Mouse (Mus musculus) erythroblast, embryonic 14.5 days (primary cell): ENCODE measurements around the gene Dip2b.

Experiments used
- GATA1 ChIP-seq: IDR thresholded peaks from 2 replicates; pipeline ENCODE4 v1.6.1; 2012; ENCODE audit warnings: low read length, inconsistent platforms, mixed read lengths
- TAL1 ChIP-seq: IDR thresholded peaks from 3 replicates; pipeline ENCODE4 v1.6.1; 2012; ENCODE audit warnings: low read length, inconsistent platforms, mixed read lengths

DNA sequence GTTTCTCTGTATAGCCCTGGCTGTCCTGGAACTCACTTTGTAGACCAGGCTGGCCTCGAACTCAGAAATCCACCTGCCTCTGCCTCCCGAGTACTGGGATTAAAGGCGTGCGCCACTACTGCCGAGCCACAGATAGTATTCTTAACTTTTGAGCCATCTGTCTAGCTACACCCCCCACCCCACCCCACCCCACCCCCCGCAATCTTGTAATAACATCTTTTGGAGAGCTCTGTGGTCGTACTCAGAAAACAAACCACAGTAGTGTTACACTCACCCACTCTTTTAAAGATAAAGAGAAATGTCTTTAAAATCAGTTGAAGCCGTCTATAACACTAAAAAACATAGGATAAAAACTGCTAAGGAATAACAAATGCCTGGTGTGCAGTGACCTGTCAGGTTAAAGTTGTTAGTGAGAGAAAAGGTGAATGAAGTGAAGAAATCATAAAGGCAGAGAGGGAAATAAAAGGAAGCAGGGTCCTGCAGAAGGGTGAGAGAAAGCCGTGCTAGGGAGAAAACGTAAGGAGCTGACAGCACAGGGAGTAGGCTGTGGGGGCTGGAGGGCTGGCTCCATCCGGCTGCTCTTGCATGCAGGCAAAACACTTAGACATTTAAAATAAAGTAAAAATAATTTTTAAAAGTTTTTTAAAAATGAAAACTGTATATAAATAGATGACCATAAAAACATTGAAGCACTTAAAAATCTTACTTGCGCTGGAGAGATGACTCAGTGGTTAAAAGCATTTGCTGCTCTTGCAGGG is 196.9 kb downstream of the Dip2b start:
- TF ChIP-seq TAL1, result no peak
- no peak for TF ChIP-seq GATA1
